Comparison of ENCODE assay signal across 8 mouse cellular contexts in genomic region chr6:115675166-115675507, GRCm38 (mm10). TPM values are rescaled to one million over a fixed set of nuclear protein-coding genes. Genes with fewer than 3 reads are reported as not detected.
DNase-seq lines count a peak whose midpoint lies in the region; ATAC-seq and TF ChIP-seq lines count a peak whose summit lies in the region.

No protein-coding gene starts in this region.

- peak overlapping the region; percentile 98 for H3K9ac ChIP-seq in heart, postnatal 0 days (replicated peaks; ENCODE audit: low read depth, low read length)
- H3K9ac ChIP-seq in limb, embryonic 12.5 days (replicated peaks), result peak overlapping the region; percentile 98
- peak overlapping the region; percentile 99 for H3K9ac ChIP-seq in neural tube, embryonic 14.5 days (replicated peaks; ENCODE audit: low read depth, low read length)

- H3K27ac ChIP-seq in left cerebral cortex, adult 2 months, result peak overlapping the region; percentile 99
- peak overlapping the region; percentile 98 for H3K27ac ChIP-seq in heart, postnatal 0 days (ENCODE audit: low read depth)
- peak overlapping the region; percentile 98; the same call in 1 of the 2 replicates for H3K27ac ChIP-seq in limb, embryonic 12.5 days
- H3K27ac ChIP-seq in neural tube, embryonic 14.5 days (ENCODE audit: low read depth, low read length), result peak overlapping the region; percentile 99

- no peak for TF ChIP-seq EP300 in heart, postnatal 0 days (IDR thresholded peaks at IDR 0.05; ENCODE audit: low read depth)

- H3K9me3 ChIP-seq in heart, postnatal 0 days (replicated peaks; ENCODE audit: control insufficient read depth, low read length), result no peaks in the 10 kb centered on the region
- no peaks in the 10 kb centered on the region for H3K9me3 ChIP-seq in limb, embryonic 12.5 days
- H3K9me3 ChIP-seq in neural tube, embryonic 14.5 days (ENCODE audit: control insufficient read depth, low read length), result no peaks in the 10 kb centered on the region

- no peak for DNase-seq in left cerebral cortex, adult 2 months (ENCODE audit: extremely low spot score in 1 of 2, low spot score in 2 of 2)
- DNase-seq in left cerebral cortex, adult 8-10 months (ENCODE audit: low spot score in 2 of 2), result no peak
- DNase-seq in cerebellum, adult 9-11 months, result peak; percentile 40
- DNase-seq in heart, postnatal 0 days (ENCODE audit: low spot score), result peak; percentile 36
- DNase-seq in retina, postnatal 1 day, result no peak
- no peak for DNase-seq in gastrocnemius, adult 18-20 months (ENCODE audit: low spot score)

- no peaks in the 10 kb centered on the region for H3K27me3 ChIP-seq in heart, postnatal 0 days (ENCODE audit: control insufficient read depth, insufficient read depth, low read length)
- H3K27me3 ChIP-seq in limb, embryonic 12.5 days, result no peaks in the 10 kb centered on the region
- H3K27me3 ChIP-seq in neural tube, embryonic 14.5 days (ENCODE audit: control insufficient read depth, insufficient read depth, low read length), result no peaks in the 10 kb centered on the region

- peaks cover 26% of the 10 kb centered on the region; the same call in 1 of the 2 replicates for H3K4me1 ChIP-seq in heart, postnatal 0 days (ENCODE audit: control insufficient read depth, insufficient read depth)
- peaks cover 9% of the 10 kb centered on the region for H3K4me1 ChIP-seq in limb, embryonic 12.5 days (replicated peaks)
- peaks cover 16% of the 10 kb centered on the region; the same call in 1 of the 2 replicates for H3K4me1 ChIP-seq in neural tube, embryonic 14.5 days (ENCODE audit: control insufficient read depth, insufficient read depth, low read length)

- no peak for TF ChIP-seq CTCF in left cerebral cortex, adult 2 months (IDR thresholded peaks at IDR 0.05)
- no peak for TF ChIP-seq CTCF in heart, postnatal 0 days (IDR thresholded peaks at IDR 0.05; ENCODE audit: low read depth)

- no peak for ATAC-seq in heart, postnatal 0 days (ENCODE audit: insufficient read depth, low read depth)
- no peak for ATAC-seq in limb, embryonic 12.5 days (ENCODE audit: insufficient number of reproducible peaks, insufficient read depth, low FRiP score, low TSS enrichment, low read depth)
- ATAC-seq in neural tube, embryonic 14.5 days (ENCODE audit: low read depth), result no peak

- WGBS in heart, postnatal 0 days, result 0% methylated on average over 13 of the region's 13 CpGs
- under 1% methylated on average over 13 of the region's 13 CpGs for WGBS in limb, embryonic 12.5 days
- 1% methylated on average over 13 of the region's 13 CpGs for WGBS in neural tube, embryonic 14.5 days

- intact Hi-C loops in left cerebral cortex, adult 2 months (cut with DNase I), result loop anchor here (5.0 kb wide), 1 partner anchor 127 kb away; no protein-coding TSS in a partner anchor

- H3K4me2 ChIP-seq in heart, postnatal 0 days (ENCODE audit: low read depth, low read length), result peak overlapping the region; percentile 97
- H3K4me2 ChIP-seq in limb, embryonic 12.5 days, result peak overlapping the region; percentile 82
- H3K4me2 ChIP-seq in neural tube, embryonic 14.5 days (ENCODE audit: low read depth, low read length), result peak overlapping the region; percentile 87

- H3K36me3 ChIP-seq in heart, postnatal 0 days (replicated peaks; ENCODE audit: control insufficient read depth, insufficient read depth, low read length), result no peaks in the 10 kb centered on the region
- H3K36me3 ChIP-seq in limb, embryonic 12.5 days, result no peaks in the 10 kb centered on the region
- H3K36me3 ChIP-seq in neural tube, embryonic 14.5 days (ENCODE audit: control insufficient read depth, insufficient read depth, low read length), result no peaks in the 10 kb centered on the region

- H3K4me3 ChIP-seq in left cerebral cortex, adult 2 months, result peak overlapping the region; percentile 93
- peak overlapping the region; percentile 89 for H3K4me3 ChIP-seq in heart, postnatal 0 days (ENCODE audit: low read depth, low read length)
- peak overlapping the region; percentile 97 for H3K4me3 ChIP-seq in limb, embryonic 12.5 days (replicated peaks)
- H3K4me3 ChIP-seq in neural tube, embryonic 14.5 days (ENCODE audit: low read depth, low read length), result peak overlapping the region; percentile 99

RNA-seq across cellular contexts. Expression of gene Raf1, which starts 1.3 kb away (rescaled TPM):
- total RNA-seq in left cerebral cortex, adult 2 months (2021), result 10 to 100 TPM; 85.4 to 89.8 TPM
- 10 to 100 TPM; 73.9 to 78.0 (median 76.5) TPM for total RNA-seq in left cerebral cortex, adult 8-10 months (2022)
- 182 and 204 TPM in 2 replicates for total RNA-seq in heart, postnatal 0 days (2014; rRNA removed; ENCODE audit: low replicate concordance)
- polyA plus RNA-seq in heart, postnatal 0 days (2015; fragmentation: Nextera tagmentation; extraction: Ambion mirVana), result 72.3 and 80.6 TPM in 2 replicates
- polyA plus RNA-seq in limb, embryonic 12.5 days (2016; fragmentation: Nextera tagmentation; extraction: Ambion mirVana), result 134 and 135 TPM in 2 replicates
- polyA plus RNA-seq in neural tube, embryonic 14.5 days (2014; fragmentation: Nextera tagmentation; extraction: Ambion mirVana), result 168 and 181 TPM in 2 replicates
- 100 to 1,000 TPM; 110 to 123 TPM for total RNA-seq in gastrocnemius, adult 18-20 months (2021)

Comparison
In these comparisons a context has a peak if more than half of its experiments do, and no peak if none do; other contexts are left out.
1. DNase-seq: peak in cerebellum, adult 9-11 months (single experiment) and heart, postnatal 0 days (single experiment); none in left cerebral cortex, adult 2 months (0 of 2), left cerebral cortex, adult 8-10 months (0 of 2), retina, postnatal 1 day (single experiment) and gastrocnemius, adult 18-20 months (single experiment).
2. Peak in every context shown above with its lines, with median percentiles within 50 percentile points of each other: H3K27ac ChIP-seq, H3K4me3 ChIP-seq, H3K4me2 ChIP-seq and H3K9ac ChIP-seq.